Mouse (Mus musculus): ENCODE measurements at regions not wholly inside any gene's neighbourhood (a gene's known extent, or its start where the extent isn't known, plus 50 kb on each side); places are given as distances from the start of the nearest gene placed in this dataset.

GRCm38 (mm10) chr11:89247991-89248390 lies 54.1 kb downstream of the Nog start:
- no peak for DNase-seq

DNA sequence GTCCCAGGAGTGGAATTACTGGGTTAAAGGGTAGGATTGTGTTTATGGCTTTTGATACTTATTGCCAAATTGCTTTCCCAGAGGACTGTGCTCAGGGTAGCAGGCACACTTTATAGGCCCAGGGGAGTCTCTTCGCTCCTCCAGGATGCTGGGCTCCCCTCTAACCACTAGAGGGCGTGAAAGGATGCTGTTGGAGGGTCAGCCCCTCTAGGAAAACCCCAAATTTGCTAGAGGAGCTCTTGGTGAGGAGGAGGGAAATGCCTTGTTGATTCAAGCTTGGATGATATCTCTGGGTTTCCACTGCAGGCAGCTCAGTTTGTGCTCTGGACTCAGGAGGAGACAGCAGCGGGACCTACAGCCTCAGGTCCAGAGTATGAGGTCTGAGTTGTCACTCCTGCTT lies 58.8 kb downstream of the Nog start:
- no peak for DNase-seq

DNA sequence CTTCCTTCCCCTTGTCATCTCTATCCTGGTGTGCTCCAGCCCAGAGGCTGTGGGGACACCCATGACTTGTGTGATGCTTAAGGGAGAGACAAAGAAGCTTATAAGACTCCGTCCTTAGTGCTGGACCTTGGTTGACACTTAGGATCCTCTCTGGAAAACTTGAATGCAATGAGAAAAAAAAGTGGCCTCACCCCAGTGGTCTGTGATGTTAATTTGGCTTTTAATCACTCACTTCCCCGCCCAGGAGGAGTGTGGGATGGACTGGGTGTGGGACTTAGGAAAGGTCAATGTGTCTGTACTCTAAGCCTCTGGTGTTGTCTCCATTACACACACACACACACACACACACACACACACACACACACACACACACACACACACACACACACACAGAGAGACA lies 60.0 kb downstream of the Nog start:
- no peak for DNase-seq

GRCm38 (mm10) chr11:89239891-89240290 lies 62.2 kb downstream of the Nog start:
- DNase-seq: no peak

DNA sequence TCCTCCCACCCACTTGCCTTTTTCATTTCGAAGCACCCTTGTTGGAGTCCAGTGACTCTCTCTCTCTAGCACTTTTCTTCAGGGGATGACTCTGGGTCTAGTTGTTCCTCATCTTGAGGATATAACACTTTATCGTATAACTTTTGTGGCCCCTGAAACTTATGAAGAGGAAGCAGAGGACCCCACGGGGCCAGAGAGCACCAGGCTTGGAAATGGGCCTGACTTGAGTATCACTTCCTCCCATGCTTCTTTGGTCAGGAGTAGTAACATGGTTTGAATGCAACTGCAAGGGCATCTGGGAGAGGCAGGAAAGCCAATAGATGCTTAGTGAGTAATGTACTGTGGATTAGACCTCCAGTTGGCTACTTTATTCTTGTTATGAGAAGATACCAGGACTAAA lies 65.2 kb downstream of the Nog start:
- no peak for DNase-seq

DNA sequence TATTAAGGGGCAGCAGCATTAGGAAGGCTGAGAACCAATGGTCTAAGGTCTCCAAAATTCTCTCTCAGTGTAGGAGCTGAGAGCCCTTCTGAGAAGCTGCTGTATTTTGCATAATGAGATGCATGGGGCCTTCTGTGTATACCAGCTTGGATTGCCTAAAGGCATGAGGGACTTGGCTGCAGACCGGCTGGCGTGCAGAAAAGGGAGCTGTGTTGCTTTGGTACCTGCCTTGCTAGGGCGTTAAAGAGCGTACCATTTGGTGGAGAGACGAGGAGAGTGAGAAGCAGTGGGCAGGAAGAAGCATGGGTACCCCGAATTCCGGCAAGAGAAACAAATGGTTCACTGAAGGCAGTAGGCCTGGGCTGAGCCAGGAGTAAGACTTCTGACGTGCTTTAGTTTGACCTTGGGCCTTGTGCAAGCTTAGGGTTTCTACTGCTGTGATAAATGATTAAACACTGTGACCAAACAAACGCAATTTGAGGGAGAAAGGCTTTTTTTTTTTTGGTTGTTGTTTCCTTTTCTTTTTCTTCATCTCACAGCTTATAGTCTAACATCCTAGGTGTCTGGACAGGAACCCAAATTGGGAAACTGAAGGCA lies 69.2 kb downstream of the Nog start:
- DNase-seq: no peak

- DNase-seq: no peak
These were observed 72.4 kb downstream of the Nog start for GRCm38 (mm10) chr11:89229726-89230125.

- no peak for DNase-seq
These were observed 88.9 kb downstream of the Nog start for GRCm38 (mm10) chr11:89213204-89213603.

DNA sequence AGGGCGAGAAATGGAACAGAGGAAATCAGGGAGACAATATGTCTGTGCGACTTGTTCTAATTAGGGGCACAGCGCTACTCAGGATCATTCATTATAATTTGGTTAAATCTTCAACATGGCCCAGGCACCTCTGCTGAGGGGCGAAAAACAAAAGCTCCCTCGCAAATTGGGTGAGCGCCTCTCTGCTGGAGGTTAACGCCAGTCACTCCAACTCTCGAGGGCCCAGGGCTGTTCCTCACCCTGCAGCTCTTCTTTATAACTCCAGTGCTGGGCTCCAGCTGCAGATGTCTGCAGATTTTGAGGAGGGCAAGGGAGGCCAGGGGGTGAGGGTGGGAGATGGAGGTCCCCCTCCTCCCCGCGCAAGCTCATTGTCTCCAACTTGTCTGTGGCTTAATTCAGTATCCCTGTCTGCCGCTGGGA lies 92.6 kb downstream of the Nog start:
- no peak for DNase-seq

DNA sequence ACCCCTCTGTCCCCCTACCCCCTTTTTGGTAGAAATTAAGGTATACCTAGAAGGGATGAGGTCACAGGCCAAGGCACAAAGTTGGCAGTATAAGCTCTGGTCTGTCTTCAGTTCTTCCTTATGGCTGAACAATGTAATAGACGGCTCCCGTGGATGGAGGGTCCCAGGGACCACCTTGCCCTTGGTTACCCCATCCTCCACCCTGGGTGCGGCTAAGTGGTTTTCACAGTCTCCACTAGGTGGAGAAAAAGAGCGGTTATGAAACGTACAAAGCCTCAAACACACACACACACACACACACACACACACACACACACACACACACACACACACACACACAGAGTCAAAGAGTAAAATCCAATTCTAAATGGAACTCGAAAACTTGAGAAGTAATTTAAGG lies 93.1 kb downstream of the Nog start:
- DNase-seq: no peak

GRCm38 (mm10) chr11:89206788-89207187 lies 95.3 kb downstream of the Nog start:
- DNase-seq: no peak

GRCm38 (mm10) chr11:89204948-89205545 lies 97.1 kb downstream of the Nog start:
- no peak for DNase-seq

DNA sequence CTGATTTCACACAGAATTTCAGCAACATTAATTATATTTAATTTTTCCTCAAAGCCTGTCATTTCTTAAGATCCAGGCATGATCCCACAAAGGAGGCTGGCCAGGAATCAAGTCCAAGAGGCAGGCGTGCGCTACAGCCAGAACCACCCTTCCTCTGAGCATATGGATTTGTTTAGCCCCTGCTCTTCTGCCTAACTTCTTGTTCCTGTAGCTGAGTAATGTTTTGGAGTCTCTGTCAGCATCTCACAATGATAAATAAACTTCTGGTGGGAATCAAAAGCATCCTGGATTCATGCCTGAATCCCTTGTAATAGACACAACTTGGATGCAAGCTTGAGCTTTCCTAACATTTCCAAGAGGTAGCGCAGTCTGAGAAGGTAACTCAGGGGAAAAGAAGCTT lies 101.7 kb downstream of the Nog start:
- no peak for DNase-seq

DNA sequence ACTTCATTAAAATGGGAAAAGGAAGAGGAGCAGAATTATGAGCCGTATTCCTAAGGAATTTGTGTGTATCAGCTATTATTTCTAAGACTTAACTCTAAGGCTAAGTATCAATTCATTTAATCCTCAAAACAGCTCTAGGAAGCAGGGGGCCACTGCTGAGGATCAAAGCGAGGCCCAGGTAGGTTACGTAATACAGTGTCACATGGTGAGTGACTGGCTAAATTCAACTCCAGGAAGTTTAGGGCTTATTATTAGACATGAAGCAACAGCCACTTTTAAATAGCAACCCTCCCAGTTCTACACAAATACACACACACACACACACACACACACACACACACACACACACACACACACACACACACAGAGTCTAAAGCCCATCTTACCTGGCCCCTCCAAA lies 109.3 kb downstream of the Nog start:
- DNase-seq: no peak

DNA sequence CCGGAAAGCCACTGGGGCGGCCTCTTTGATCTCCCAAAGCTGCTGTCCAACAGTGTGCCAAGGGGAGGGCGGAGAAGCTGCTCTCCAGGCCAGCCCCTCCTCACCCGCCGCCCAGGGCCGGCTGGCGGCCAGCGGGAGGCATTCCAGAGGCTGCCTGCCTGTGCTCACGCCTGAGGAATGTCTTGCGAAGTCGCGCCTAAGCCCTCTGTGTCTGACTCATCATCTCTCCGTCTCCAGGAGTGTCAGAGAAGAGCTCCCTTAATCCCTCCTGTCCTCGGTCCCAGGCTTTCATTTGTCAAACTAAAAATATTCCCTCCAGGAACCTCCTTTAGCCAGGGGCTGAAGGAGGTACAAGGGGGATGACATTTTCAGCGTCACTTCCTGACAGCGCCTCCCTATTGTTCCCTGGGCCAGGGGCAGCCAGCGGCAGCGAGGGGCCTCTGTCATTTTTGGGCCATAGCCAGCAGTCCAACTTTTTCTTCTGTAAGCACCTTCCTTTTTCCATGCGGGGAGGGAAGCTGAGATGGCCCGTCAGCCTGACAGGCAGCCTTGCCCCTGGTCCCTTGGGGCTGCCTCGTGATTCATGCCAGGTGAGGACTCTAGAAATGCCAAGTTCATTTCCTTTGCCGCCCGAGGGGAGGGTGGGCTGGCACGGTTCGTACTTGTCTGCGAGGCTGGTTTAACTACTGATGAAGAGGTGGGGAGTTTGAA lies 113.4 kb downstream of the Gm525 start:
- peak; percentile 56 for DNase-seq

- DNase-seq: peak; percentile 79
These were observed 112.2 kb downstream of the Gm525 start for GRCm38 (mm10) chr11:89185862-89186261.

- no peak for DNase-seq
These were observed 107.8 kb downstream of the Gm525 start for GRCm38 (mm10) chr11:89181471-89181870.

GRCm38 (mm10) chr11:89178436-89178835 lies 104.8 kb downstream of the Gm525 start:
- DNase-seq: no peak

DNA sequence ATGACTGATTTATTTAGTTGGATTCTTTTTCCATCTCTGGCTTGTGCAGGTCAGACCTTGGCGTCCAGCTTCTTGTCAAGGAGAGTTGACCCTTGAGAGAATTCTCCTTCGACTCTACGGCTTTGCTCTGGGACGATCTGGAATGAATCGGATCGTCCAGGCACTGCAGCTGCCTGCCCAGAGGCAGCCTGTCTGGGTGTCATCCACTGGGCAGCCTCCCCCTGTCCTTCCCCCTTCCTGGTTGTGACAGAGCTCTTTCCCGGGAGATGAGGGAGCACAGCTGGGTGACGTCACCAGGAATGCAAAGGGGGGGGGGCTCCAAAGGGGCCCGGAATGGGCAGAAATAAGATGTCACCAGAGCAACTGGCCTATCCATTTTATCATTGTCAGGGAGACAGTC lies 101.9 kb downstream of the Gm525 start:
- no peak for DNase-seq

GRCm38 (mm10) chr11:89174967-89175366 lies 101.3 kb downstream of the Gm525 start:
- DNase-seq: no peak

- DNase-seq: peak; percentile 66
These were observed 91.6 kb downstream of the Gm525 start for GRCm38 (mm10) chr11:89165278-89165677.

DNA sequence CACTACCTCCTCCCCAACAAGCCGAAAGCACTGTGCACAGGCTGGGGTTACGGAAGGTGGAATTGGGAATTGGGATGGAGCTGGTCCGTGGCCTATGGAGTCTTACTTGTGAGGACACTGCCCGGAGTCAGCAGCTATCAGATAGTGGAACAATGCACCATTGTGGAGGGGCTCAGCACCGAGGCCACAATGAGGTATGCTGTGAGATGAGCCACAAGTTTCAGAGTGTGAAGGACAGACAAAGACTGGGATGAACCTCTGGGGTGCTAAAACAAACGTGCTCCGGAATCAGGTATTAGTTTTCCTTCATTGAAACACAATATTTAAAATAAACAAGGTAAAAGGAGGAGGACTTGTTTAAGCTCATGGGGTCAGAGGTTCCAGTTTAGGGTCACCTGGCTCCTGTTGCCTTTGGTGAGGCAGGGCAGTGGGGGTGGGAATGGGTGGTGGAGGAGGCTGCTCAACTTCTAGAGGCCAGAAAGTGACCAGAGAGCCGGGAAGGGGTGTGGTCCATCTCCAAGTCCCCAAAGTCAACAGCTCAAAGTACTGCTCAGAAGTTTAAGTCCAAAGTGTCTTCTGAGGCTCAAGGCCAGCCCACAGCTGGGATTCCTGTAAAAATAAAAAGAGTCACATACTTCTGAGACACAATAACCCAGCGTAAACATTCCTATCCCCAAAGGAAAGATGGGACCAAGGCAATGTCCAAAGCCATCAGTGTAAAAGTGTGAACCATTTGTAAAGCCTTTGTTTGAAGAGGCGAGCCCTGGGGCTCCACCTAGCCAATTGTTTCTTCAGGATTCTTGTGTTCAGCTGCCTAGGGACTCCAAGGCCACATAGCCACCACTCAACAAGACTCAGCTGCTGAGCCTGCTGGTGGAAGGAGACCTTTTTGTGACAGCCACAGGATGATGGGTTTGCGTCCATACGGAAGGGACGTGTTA lies 80.1 kb downstream of the Gm525 start:
- no peak for DNase-seq

- no peak for DNase-seq
These were observed 74.3 kb downstream of the Gm525 start for GRCm38 (mm10) chr11:89147990-89148389.
